Mouse (Mus musculus) liver, embryonic 14.5 days (tissue): Measurements from ENCODE around the gene Olfr1104. TPM values are rescaled to one million over a fixed set of nuclear protein-coding genes. Genes with fewer than 3 reads are reported as not detected.

Experiments
- ATAC-seq: fragments of 200-750 bp; cut with Nextera tagmentation; 2 replicates; pipeline ENCODE4 v1.8.0; 2017; ENCODE audit warnings: moderate number of reproducible peaks, mild to moderate bottlenecking, moderate library complexity; ENCODE audit not compliant: insufficient read depth
- DNase-seq, 3 experiments: peaks; one replicate each; pipeline ENCODE4 v3.0.0-alpha.2; 2012 to 2013; ENCODE audit warnings: low read depth in 3 of 3, low spot score in 3 of 3
- H3K27ac ChIP-seq: fragments of 300-500 bp; sonication (generic); 2 replicates; pipeline ENCODE4 v1.5.1; 2014; ENCODE audit warnings: moderate library complexity, mild to moderate bottlenecking, control low read depth, inconsistent platforms
- H3K27me3 ChIP-seq: fragments of 300-500 bp; sonication (generic); 2 replicates; pipeline ENCODE4 v1.6.1; 2014; ENCODE audit warnings: mild to moderate bottlenecking, low read length, moderate library complexity; ENCODE audit not compliant: control insufficient read depth, insufficient read depth
- H3K36me3 ChIP-seq: fragments of 300-500 bp; sonication (generic); replicated peaks from 2 replicates; pipeline ENCODE4 v1.6.1; 2014; ENCODE audit warnings: low read depth; ENCODE audit not compliant: control insufficient read depth, insufficient read depth
- H3K4me1 ChIP-seq, 2 experiments: fragments of 200-500 bp in 1 of 2; fragments of 300-500 bp in 1 of 2; sonication (generic) in 1 of 2; replicated peaks; 2 replicates each; pipeline ENCODE4 v1.6.1; 2012 to 2014; ENCODE audit warnings: antibody characterized with exemption in 1 of 2, inconsistent platforms in 1 of 2, low read length in 1 of 2; ENCODE audit not compliant: control insufficient read depth in 2 of 2, insufficient read depth in 2 of 2
- H3K4me2 ChIP-seq: fragments of 300-500 bp; sonication (generic); 2 replicates; pipeline ENCODE4 v1.6.1; 2014; ENCODE audit warnings: low read depth, mild to moderate bottlenecking, control low read depth, moderate library complexity
- H3K4me3 ChIP-seq, 2 experiments: fragments of 200-500 bp in 1 of 2; fragments of 300-500 bp in 1 of 2; sonication (generic) in 1 of 2; 2 replicates each; pipeline ENCODE4 v1.5.1; 2012 to 2014; ENCODE audit warnings: low read depth in 2 of 2, low read length in 2 of 2, mild to moderate bottlenecking in 2 of 2, control low read depth in 1 of 2, inconsistent platforms in 1 of 2, moderate library complexity in 1 of 2; ENCODE audit not compliant: insufficient read depth in 1 of 2
- H3K9ac ChIP-seq: fragments of 300-500 bp; sonication (generic); replicated peaks from 2 replicates; pipeline ENCODE4 v1.6.1; 2014; ENCODE audit warnings: mild to moderate bottlenecking, control low read depth, moderate library complexity
- H3K9me3 ChIP-seq: fragments of 300-500 bp; sonication (generic); 2 replicates; pipeline ENCODE4 v1.6.1; 2016; ENCODE audit warnings: low read length, mixed read lengths; ENCODE audit not compliant: control insufficient read depth
- CTCF ChIP-seq: IDR thresholded peaks from 2 replicates; pipeline ENCODE4 v1.5.1; 2016; ENCODE audit warnings: antibody characterized with exemption, low read depth, control low read depth
- EP300 ChIP-seq: IDR thresholded peaks from 2 replicates; pipeline ENCODE4 v1.6.1; 2016; ENCODE audit warnings: antibody characterized with exemption, low read depth
- WGBS: fragments of 180-500 bp; shearing (Covaris S2); extraction: QIAGEN DNeasy Blood & Tissue Kit; methylation state at CpG from one replicate; pipeline ENCODE4 v1.1.7; 2014; ENCODE audit not compliant: insufficient replicate concordance; 5-methylcytosine and 5-hydroxymethylcytosine counted together
- polyA plus RNA-seq, 2 experiments: library from polyadenylated mRNA; depleted of rRNA in 1 of 2; stranded (reverse) in 1 of 2; unstranded in 1 of 2; fragments of >200 nt; fragmentation: Nextera tagmentation in 1 of 2; extraction: Ambion mirVana in 1 of 2; gene quantifications; 2 replicates each; pipeline versions ENCODE4 v1.2.1 to v1.2.3; 2012 to 2014

The Olfr1104 gene
- polyA plus RNA-seq (2012; rRNA removed) (not detected in 2 replicates), polyA plus RNA-seq (2014; fragmentation: Nextera tagmentation; extraction: Ambion mirVana) (not detected in 2 replicates)

- H3K36me3 ChIP-seq, result no peaks in the 10 kb centered on the region
- no peak within 1 kb of the TSS for H3K27ac ChIP-seq
- H3K4me2 ChIP-seq, result no peak within 1 kb of the TSS
- WGBS, result 44% methylated on average over 1 of the region's 1 CpGs
- TF ChIP-seq CTCF, result no peak
- TF ChIP-seq EP300, result no peak
- DNase-seq, result no peak
- H3K27me3 ChIP-seq, result no peaks in the 10 kb centered on the region
- no peak for ATAC-seq
- H3K4me3 ChIP-seq, result no peak within 1 kb of the TSS
- no peaks in the 10 kb centered on the region for H3K4me1 ChIP-seq
- H3K9me3 ChIP-seq, result no peaks in the 10 kb centered on the region
- H3K9ac ChIP-seq, result no peak within 1 kb of the TSS
Measured at GRCm38 (mm10) chr2:87026980-87027379, at the start of gene Olfr1104. Gene Olfr1104 (minus strand): TSS chr2:87027080.

GRCm38 (mm10) chr2:87075717-87076116 is 48.8 kb upstream of the Olfr1104 start, which contains the start of gene Olfr1107:
Gene Olfr1107 (minus strand): TSS chr2:87075817.
- Histone ChIP-seq H3K4me2 (no peak within 1 kb of the TSS), H3K9me3 (no peaks in the 10 kb centered on the region), H3K9ac (no peak within 1 kb of the TSS), H3K4me3 (no peak within 1 kb of the TSS), H3K27me3 (no peaks in the 10 kb centered on the region), H3K4me1 (no peaks in the 10 kb centered on the region), H3K27ac (no peak within 1 kb of the TSS), H3K36me3 (no peaks in the 10 kb centered on the region)
- TF ChIP-seq EP300 (no peak), CTCF (no peak)
- DNase-seq (no peak), ATAC-seq (no peak)
- WGBS, result 42% methylated on average over 1 of the region's 1 CpGs

GRCm38 (mm10) chr2:87052173-87052572 is 25.3 kb upstream of the Olfr1104 start, which contains the start of gene Olfr1106:
Gene Olfr1106 (minus strand): TSS chr2:87052273.
- 50% methylated on average over 1 of the region's 1 CpGs for whole genome bisulfite sequencing
- DNase-seq (no peak), ATAC-seq (no peak)
- Histone ChIP-seq H3K4me2 (no peak within 1 kb of the TSS), H3K4me3 (no peak within 1 kb of the TSS), H3K27ac (no peak within 1 kb of the TSS), H3K9ac (no peak within 1 kb of the TSS), H3K27me3 (no peaks in the 10 kb centered on the region), H3K36me3 (no peaks in the 10 kb centered on the region), H3K4me1 (no peaks in the 10 kb centered on the region), H3K9me3 (no peaks in the 10 kb centered on the region)
- TF ChIP-seq CTCF (no peak), EP300 (no peak)

GRCm38 (mm10) chr2:87036431-87036830 is 9.6 kb upstream of the Olfr1104 start, which contains the start of gene Olfr1105:
Gene Olfr1105 (minus strand): TSS chr2:87036531.
- ATAC-seq (no peak), DNase-seq (no peak)
- Histone ChIP-seq H3K4me3 (no peak within 1 kb of the TSS), H3K4me2 (no peak within 1 kb of the TSS), H3K9me3 (no peaks in the 10 kb centered on the region), H3K27ac (no peak within 1 kb of the TSS), H3K4me1 (no peaks in the 10 kb centered on the region), H3K27me3 (no peaks in the 10 kb centered on the region), H3K36me3 (no peaks in the 10 kb centered on the region), H3K9ac (no peak within 1 kb of the TSS)
- no peak for TF ChIP-seq CTCF
- TF ChIP-seq EP300, result no peak

GRCm38 (mm10) chr2:86998098-86998497 is 28.8 kb downstream of the Olfr1104 start, which contains the start of gene Olfr1102:
Gene Olfr1102 (plus strand): TSS chr2:86998398.
- Histone ChIP-seq H3K27ac (no peak within 1 kb of the TSS), H3K9ac (no peak within 1 kb of the TSS), H3K27me3 (no peaks in the 10 kb centered on the region), H3K4me1 (no peaks in the 10 kb centered on the region), H3K4me3 (no peak within 1 kb of the TSS), H3K4me2 (no peak within 1 kb of the TSS), H3K9me3 (no peaks in the 10 kb centered on the region), H3K36me3 (no peaks in the 10 kb centered on the region)
- DNase-seq (no peak), ATAC-seq (no peak)
- TF ChIP-seq CTCF (no peak), EP300 (no peak)
